Mouse (Mus musculus): Measurements from ENCODE around the gene Ano10. TPM values are rescaled to one million over a fixed set of nuclear protein-coding genes. Genes with fewer than 3 reads are reported as not detected.

The Ano10 gene
- polyA plus RNA-seq, 1 experiment from 2014 or later: 43.3 TPM

- 66% methylated on average over 4 of the region's 4 CpGs for WGBS
- ATAC-seq (ENCODE audit: low read depth): no peak
- Histone ChIP-seq H3K9ac (ENCODE audit: low read depth, low read length) (no peak overlapping the region), H3K4me1 (ENCODE audit: control insufficient read depth, insufficient read depth, low read length) (no peaks in the 10 kb centered on the region), H3K27ac (replicated peaks; ENCODE audit: low read depth, low read length) (no peak overlapping the region), H3K27me3 (replicated peaks; ENCODE audit: control insufficient read depth, insufficient read depth, low read length) (no peaks in the 10 kb centered on the region), H3K36me3 (ENCODE audit: control insufficient read depth, insufficient read depth, low read length) (peaks cover 39% of the 10 kb centered on the region; the same call in 1 of the 2 replicates), H3K9me3 (ENCODE audit: control insufficient read depth, low read length) (no peaks in the 10 kb centered on the region), H3K4me3 (ENCODE audit: low read depth, low read length) (no peak overlapping the region), H3K4me2 (ENCODE audit: low read depth, low read length) (no peak overlapping the region)
- DNase-seq (ENCODE audit: low spot score): no peak
Measured at GRCm38 (mm10) chr9:122271866-122272265, 22.4 kb downstream of the Ano10 start.

GRCm38 (mm10) chr9:122271318-122271717, 22.9 kb downstream of the Ano10 start:
- Histone ChIP-seq H3K4me3 (ENCODE audit: low read depth, low read length) (no peak overlapping the region), H3K27me3 (replicated peaks; ENCODE audit: control insufficient read depth, insufficient read depth, low read length) (no peaks in the 10 kb centered on the region), H3K9ac (ENCODE audit: low read depth, low read length) (no peak overlapping the region), H3K9me3 (ENCODE audit: control insufficient read depth, low read length) (no peaks in the 10 kb centered on the region), H3K36me3 (ENCODE audit: control insufficient read depth, insufficient read depth, low read length) (peaks cover 44% of the 10 kb centered on the region; the same call in 1 of the 2 replicates), H3K4me1 (ENCODE audit: control insufficient read depth, insufficient read depth, low read length) (no peaks in the 10 kb centered on the region), H3K27ac (replicated peaks; ENCODE audit: low read depth, low read length) (no peak overlapping the region), H3K4me2 (ENCODE audit: low read depth, low read length) (no peak overlapping the region)
- no peak for DNase-seq (ENCODE audit: low spot score)
- no peak for ATAC-seq (ENCODE audit: low read depth)
- 92% methylated on average over 3 of the region's 3 CpGs for WGBS

DNA sequence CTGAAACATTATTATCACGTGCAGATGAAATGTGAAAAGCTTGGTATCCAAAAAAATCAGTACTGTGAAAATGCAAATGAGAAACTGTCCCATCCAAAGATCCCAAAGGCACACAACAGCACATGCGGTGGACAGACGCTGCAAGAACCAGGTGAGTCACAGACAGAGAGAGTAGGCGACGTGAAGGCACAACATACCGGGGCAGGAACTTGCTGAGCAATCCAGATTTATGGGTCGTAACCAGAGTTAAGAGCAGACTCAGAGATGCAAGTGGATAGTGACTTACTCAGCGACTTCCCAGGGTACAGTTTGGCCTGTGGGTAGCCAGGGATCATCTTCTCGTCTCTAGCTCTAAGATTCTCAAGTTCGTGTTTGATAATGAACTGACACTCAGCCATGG, 23.3 kb downstream of the Ano10 start:
- H3K9ac ChIP-seq (ENCODE audit: low read depth, low read length): no peak overlapping the region
- no peak for ATAC-seq (ENCODE audit: low read depth)
- WGBS: 86% methylated on average over 10 of the region's 10 CpGs
- H3K27ac ChIP-seq (replicated peaks; ENCODE audit: low read depth, low read length): no peak overlapping the region
- H3K36me3 ChIP-seq (ENCODE audit: control insufficient read depth, insufficient read depth, low read length): peaks cover 46% of the 10 kb centered on the region; the same call in 1 of the 2 replicates
- no peaks in the 10 kb centered on the region for H3K27me3 ChIP-seq (replicated peaks; ENCODE audit: control insufficient read depth, insufficient read depth, low read length)
- H3K4me1 ChIP-seq (ENCODE audit: control insufficient read depth, insufficient read depth, low read length): no peaks in the 10 kb centered on the region
- no peak for DNase-seq (ENCODE audit: low spot score)
- no peaks in the 10 kb centered on the region for H3K9me3 ChIP-seq (ENCODE audit: control insufficient read depth, low read length)
- H3K4me3 ChIP-seq (ENCODE audit: low read depth, low read length): no peak overlapping the region
- H3K4me2 ChIP-seq (ENCODE audit: low read depth, low read length): no peak overlapping the region

GRCm38 (mm10) chr9:122269256-122270041, 24.8 kb downstream of the Ano10 start:
- Histone ChIP-seq H3K36me3 (ENCODE audit: control insufficient read depth, insufficient read depth, low read length) (peaks cover 42% of the 10 kb centered on the region; the same call in 1 of the 2 replicates), H3K9ac (ENCODE audit: low read depth, low read length) (no peak overlapping the region), H3K4me2 (ENCODE audit: low read depth, low read length) (no peak overlapping the region), H3K27me3 (replicated peaks; ENCODE audit: control insufficient read depth, insufficient read depth, low read length) (no peaks in the 10 kb centered on the region), H3K4me3 (ENCODE audit: low read depth, low read length) (no peak overlapping the region), H3K4me1 (ENCODE audit: control insufficient read depth, insufficient read depth, low read length) (no peaks in the 10 kb centered on the region), H3K27ac (replicated peaks; ENCODE audit: low read depth, low read length) (no peak overlapping the region), H3K9me3 (ENCODE audit: control insufficient read depth, low read length) (no peaks in the 10 kb centered on the region)
- ATAC-seq (ENCODE audit: low read depth) (no peak), DNase-seq (ENCODE audit: low spot score) (no peak)
- 92% methylated on average over 3 of the region's 3 CpGs for WGBS

GRCm38 (mm10) chr9:122265526-122266210, 28.6 kb downstream of the Ano10 start:
- no peaks in the 10 kb centered on the region for H3K4me1 ChIP-seq (ENCODE audit: control insufficient read depth, insufficient read depth, low read length)
- H3K9me3 ChIP-seq (ENCODE audit: control insufficient read depth, low read length): no peaks in the 10 kb centered on the region
- H3K27ac ChIP-seq (replicated peaks; ENCODE audit: low read depth, low read length): no peak overlapping the region
- DNase-seq (ENCODE audit: low spot score): no peak
- no peaks in the 10 kb centered on the region for H3K27me3 ChIP-seq (replicated peaks; ENCODE audit: control insufficient read depth, insufficient read depth, low read length)
- no peak overlapping the region for H3K9ac ChIP-seq (ENCODE audit: low read depth, low read length)
- H3K4me2 ChIP-seq (ENCODE audit: low read depth, low read length): no peak overlapping the region
- 81% methylated on average over 10 of the region's 10 CpGs for WGBS
- H3K36me3 ChIP-seq (ENCODE audit: control insufficient read depth, insufficient read depth, low read length): peaks cover 32% of the 10 kb centered on the region
- no peak overlapping the region for H3K4me3 ChIP-seq (ENCODE audit: low read depth, low read length)
- no peak for ATAC-seq (ENCODE audit: low read depth)

DNA sequence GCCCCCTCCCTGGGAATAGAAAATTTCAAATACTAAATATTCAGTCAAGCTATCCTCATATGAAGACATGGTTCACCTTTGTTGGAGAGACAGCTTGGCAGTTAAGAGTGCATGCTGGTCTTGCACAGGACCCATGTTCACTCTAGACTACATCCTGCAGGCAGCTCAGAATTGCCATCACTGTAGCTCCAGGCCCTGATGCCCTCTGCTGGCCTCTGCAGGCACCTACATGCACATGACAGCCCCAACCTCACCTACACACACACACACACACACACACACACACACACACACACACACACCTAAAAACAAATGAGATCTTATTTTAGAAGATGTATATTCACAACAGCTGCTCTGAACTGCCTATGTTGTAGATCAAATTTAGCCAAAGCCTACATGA, 31.1 kb downstream of the Ano10 start:
- Histone ChIP-seq H3K36me3 (ENCODE audit: control insufficient read depth, insufficient read depth, low read length) (peaks cover 35% of the 10 kb centered on the region), H3K9me3 (ENCODE audit: control insufficient read depth, low read length) (no peaks in the 10 kb centered on the region), H3K27ac (replicated peaks; ENCODE audit: low read depth, low read length) (no peak overlapping the region), H3K27me3 (replicated peaks; ENCODE audit: control insufficient read depth, insufficient read depth, low read length) (no peaks in the 10 kb centered on the region), H3K4me3 (ENCODE audit: low read depth, low read length) (no peak overlapping the region), H3K4me1 (ENCODE audit: control insufficient read depth, insufficient read depth, low read length) (no peaks in the 10 kb centered on the region), H3K4me2 (ENCODE audit: low read depth, low read length) (no peak overlapping the region), H3K9ac (ENCODE audit: low read depth, low read length) (no peak overlapping the region)
- no peak for ATAC-seq (ENCODE audit: low read depth)
- no peak for DNase-seq (ENCODE audit: low spot score)

DNA sequence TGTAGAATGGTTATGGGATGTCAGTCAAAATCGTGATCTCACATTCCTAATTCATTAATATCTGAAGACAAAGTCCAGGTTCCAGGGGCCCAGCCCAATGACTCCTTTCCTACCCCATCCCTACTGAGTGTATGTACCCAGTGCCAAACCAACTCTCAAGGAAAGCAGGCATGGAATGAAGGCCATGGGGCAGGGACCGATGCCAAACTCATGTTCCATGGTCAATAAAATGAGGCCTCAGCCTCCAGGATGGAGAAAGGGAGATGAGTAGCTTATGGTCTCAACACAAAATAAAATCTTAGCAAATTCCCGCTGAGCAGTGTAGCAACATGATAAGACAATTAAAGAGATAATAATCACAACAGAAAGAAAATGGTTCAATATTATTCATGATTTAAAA, 39.8 kb downstream of the Ano10 start:
- no peaks in the 10 kb centered on the region for H3K27me3 ChIP-seq (replicated peaks; ENCODE audit: control insufficient read depth, insufficient read depth, low read length)
- WGBS: 92% methylated on average over 3 of the region's 3 CpGs
- H3K4me3 ChIP-seq (ENCODE audit: low read depth, low read length): no peak overlapping the region
- ATAC-seq (ENCODE audit: low read depth): no peak
- H3K9ac ChIP-seq (ENCODE audit: low read depth, low read length): no peak overlapping the region
- peaks cover 39% of the 10 kb centered on the region for H3K36me3 ChIP-seq (ENCODE audit: control insufficient read depth, insufficient read depth, low read length)
- H3K27ac ChIP-seq (replicated peaks; ENCODE audit: low read depth, low read length): no peak overlapping the region
- H3K4me1 ChIP-seq (ENCODE audit: control insufficient read depth, insufficient read depth, low read length): no peaks in the 10 kb centered on the region
- H3K9me3 ChIP-seq (ENCODE audit: control insufficient read depth, low read length): no peaks in the 10 kb centered on the region
- no peak for DNase-seq (ENCODE audit: low spot score)
- no peak overlapping the region for H3K4me2 ChIP-seq (ENCODE audit: low read depth, low read length)

DNA sequence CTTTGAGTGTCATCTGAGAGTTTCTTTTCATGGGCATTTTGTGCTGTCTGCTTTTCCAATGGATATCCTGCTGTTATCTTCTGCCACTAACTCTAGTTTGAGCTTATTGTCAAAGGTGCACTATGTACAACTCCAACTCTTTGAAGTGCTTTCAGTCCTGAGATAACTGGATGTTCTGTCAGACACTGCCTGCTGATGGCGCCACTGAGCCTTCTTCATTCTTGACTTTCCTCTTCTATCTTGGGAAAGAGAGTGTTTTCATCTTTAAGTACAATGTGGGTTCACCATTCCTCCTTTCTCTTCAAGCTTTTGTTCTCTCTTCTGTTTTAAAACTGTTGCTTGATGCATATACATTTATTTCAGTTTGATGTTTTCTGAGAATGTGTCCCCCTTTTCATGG, 42.1 kb downstream of the Ano10 start:
- Histone ChIP-seq H3K4me3 (ENCODE audit: low read depth, low read length) (no peak overlapping the region), H3K9me3 (ENCODE audit: control insufficient read depth, low read length) (no peaks in the 10 kb centered on the region), H3K36me3 (ENCODE audit: control insufficient read depth, insufficient read depth, low read length) (peaks cover 30% of the 10 kb centered on the region), H3K4me2 (ENCODE audit: low read depth, low read length) (no peak overlapping the region), H3K4me1 (ENCODE audit: control insufficient read depth, insufficient read depth, low read length) (no peaks in the 10 kb centered on the region), H3K27me3 (replicated peaks; ENCODE audit: control insufficient read depth, insufficient read depth, low read length) (no peaks in the 10 kb centered on the region), H3K27ac (replicated peaks; ENCODE audit: low read depth, low read length) (no peak overlapping the region), H3K9ac (ENCODE audit: low read depth, low read length) (no peak overlapping the region)
- DNase-seq (ENCODE audit: low spot score) (no peak), ATAC-seq (ENCODE audit: low read depth) (no peak)
- 71% methylated on average over 1 of the region's 1 CpGs for WGBS

Measured in embryonic facial prominence, embryonic 14.5 days (tissue).